8 mouse cellular contexts compared by ENCODE assay signal in the genomic region with DNA sequence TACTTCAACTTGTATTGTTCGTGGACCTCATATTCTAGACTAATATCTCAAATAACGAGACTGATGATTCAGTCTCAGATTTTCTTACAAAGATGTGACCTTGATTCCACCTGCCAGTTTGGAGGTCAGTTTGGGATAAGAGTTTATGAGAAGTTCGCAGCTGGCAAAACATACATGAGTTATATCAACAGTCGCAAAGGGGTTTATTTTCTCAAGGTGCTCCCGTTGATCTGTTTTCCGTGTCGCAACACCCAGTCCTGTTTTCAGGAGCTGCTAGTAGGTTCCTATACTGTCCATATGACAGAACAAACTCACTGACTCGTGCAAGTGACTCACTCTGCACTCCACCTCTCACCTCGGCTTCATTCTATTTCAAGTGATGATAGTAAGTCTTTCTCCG. TPM values are rescaled to one million over a fixed set of nuclear protein-coding genes. Genes with fewer than 3 reads are reported as not detected.
A peak's percentile ranks its signal among the peaks of the same experiment; 100 is the strongest.
DNase-seq lines count a peak whose midpoint lies in the region; ATAC-seq and TF ChIP-seq lines count a peak whose summit lies in the region.

No protein-coding gene starts in this region.

- no peaks in the 10 kb centered on the region for H3K27me3 ChIP-seq in thymus, adult 2 months (ENCODE audit: control insufficient read depth, insufficient read depth, low read length)
- H3K27me3 ChIP-seq in hindbrain, embryonic 14.5 days (ENCODE audit: control insufficient read depth, insufficient read depth, low read length) = no peaks in the 10 kb centered on the region
- H3K27me3 ChIP-seq in midbrain, embryonic 15.5 days (replicated peaks) = no peaks in the 10 kb centered on the region

- H3K9me3 ChIP-seq in hindbrain, embryonic 14.5 days (ENCODE audit: control insufficient read depth, low read length) = no peaks in the 10 kb centered on the region
- no peaks in the 10 kb centered on the region for H3K9me3 ChIP-seq in midbrain, embryonic 15.5 days

- no peak for TF ChIP-seq CTCF in thymus, adult 2 months (IDR thresholded peaks at IDR 0.05; ENCODE audit: borderline replicate concordance, control insufficient read depth, extremely low read depth, insufficient read depth, low read length, poor library complexity)

- no peak for ATAC-seq in hindbrain, embryonic 14.5 days (ENCODE audit: low FRiP score)
- no peak for ATAC-seq in midbrain, embryonic 15.5 days (replicated peaks)

- DNase-seq in adrenal gland, postnatal 36 days = peak; percentile 22 to 30
- no peak for DNase-seq in adrenal gland, postnatal 4 days (ENCODE audit: low spot score in 2 of 2)
- DNase-seq in thymus, adult 2 months = peak; percentile 10
- no peak for DNase-seq in thymus, adult 18-20 months
- DNase-seq in hindbrain, embryonic 14.5 days (ENCODE audit: low spot score) = no peak
- no peak for DNase-seq in MN1 (ENCODE audit: low spot score)
- DNase-seq in spleen, adult 12 weeks (ENCODE audit: low spot score) = no peak

- peaks cover 4% of the 10 kb centered on the region; the same call in 1 of the 2 replicates for H3K4me1 ChIP-seq in thymus, adult 2 months (replicated peaks; ENCODE audit: control insufficient read depth, insufficient read depth, low read length)
- H3K4me1 ChIP-seq in hindbrain, embryonic 14.5 days (replicated peaks; ENCODE audit: control insufficient read depth, insufficient read depth, low read length) = peaks cover 28% of the 10 kb centered on the region
- H3K4me1 ChIP-seq in midbrain, embryonic 15.5 days = peaks cover 20% of the 10 kb centered on the region

- H3K27ac ChIP-seq in thymus, adult 2 months (ENCODE audit: control insufficient read depth, insufficient read depth, low read length) = no peak overlapping the region
- peak overlapping the region; percentile 79 for H3K27ac ChIP-seq in hindbrain, embryonic 14.5 days
- peak overlapping the region; percentile 97 for H3K27ac ChIP-seq in midbrain, embryonic 15.5 days

- H3K36me3 ChIP-seq in thymus, adult 2 months (ENCODE audit: control insufficient read depth, insufficient read depth, low read length) = no peaks in the 10 kb centered on the region
- no peaks in the 10 kb centered on the region for H3K36me3 ChIP-seq in hindbrain, embryonic 14.5 days (replicated peaks; ENCODE audit: control insufficient read depth, insufficient read depth)
- no peaks in the 10 kb centered on the region for H3K36me3 ChIP-seq in midbrain, embryonic 15.5 days (replicated peaks)

- TF ChIP-seq POLR2A in thymus, adult 2 months (IDR thresholded peaks at IDR 0.05; ENCODE audit: control insufficient read depth, extremely low read depth, insufficient read depth, low read length, poor library complexity) = no peak

- H3K4me3 ChIP-seq in thymus, adult 2 months (ENCODE audit: control insufficient read depth, insufficient read depth, low read length) = peak overlapping the region; percentile 45
- H3K4me3 ChIP-seq in hindbrain, embryonic 14.5 days (replicated peaks; ENCODE audit: low read length) = peak overlapping the region; percentile 81
- H3K4me3 ChIP-seq in midbrain, embryonic 15.5 days = peak overlapping the region; percentile 88

- H3K4me2 ChIP-seq in hindbrain, embryonic 14.5 days (replicated peaks) = peak overlapping the region; percentile 70
- H3K4me2 ChIP-seq in midbrain, embryonic 15.5 days = peak overlapping the region; percentile 66

- H3K9ac ChIP-seq in hindbrain, embryonic 14.5 days = peak overlapping the region; percentile 56
- H3K9ac ChIP-seq in midbrain, embryonic 15.5 days = peak overlapping the region; percentile 44

- WGBS in thymus, adult 2 months = 30% methylated on average over 10 of the region's 10 CpGs
- 62% methylated on average over 10 of the region's 10 CpGs for WGBS in hindbrain, embryonic 14.5 days
- WGBS in midbrain, embryonic 15.5 days = 61% methylated on average over 10 of the region's 10 CpGs

RNA-seq across cellular contexts. Expression of gene Lsmem1, which starts 24.4 kb away (rescaled TPM):
- not detected for total RNA-seq in adrenal gland, postnatal 36 days (2021)
- total RNA-seq in adrenal gland, postnatal 4 days (2021) = 1 to 10 TPM in 1 of 2 experiments, under 1 TPM in 1; 0.53 to 1.0 TPM
- 0.99 and 2.0 TPM in 2 replicates for polyA plus RNA-seq in thymus, adult 2 months (2012; rRNA removed)
- polyA plus RNA-seq in hindbrain, embryonic 14.5 days (2014; fragmentation: Nextera tagmentation; extraction: Ambion mirVana) = 0.10 TPM in 1 of 2 replicates, not detected in the other
- polyA plus RNA-seq in midbrain, embryonic 15.5 days (2015; fragmentation: Nextera tagmentation; extraction: Ambion mirVana) = not detected in 2 replicates

RNA-seq across cellular contexts. Expression of gene Ifrd1, which starts 24.6 kb away (rescaled TPM):
- total RNA-seq in adrenal gland, postnatal 36 days (2021) = 100 to 1,000 TPM; 150 to 205 TPM
- 100 to 1,000 TPM; 169 to 176 TPM for total RNA-seq in adrenal gland, postnatal 4 days (2021)
- 23.4 and 27.9 TPM in 2 replicates for polyA plus RNA-seq in thymus, adult 2 months (2012; rRNA removed)
- 178 and 205 TPM in 2 replicates for polyA plus RNA-seq in hindbrain, embryonic 14.5 days (2014; fragmentation: Nextera tagmentation; extraction: Ambion mirVana)
- polyA plus RNA-seq in midbrain, embryonic 15.5 days (2015; fragmentation: Nextera tagmentation; extraction: Ambion mirVana) = 152 and 160 TPM in 2 replicates

Comparison
In these comparisons a context has a peak if more than half of its experiments do, and no peak if none do; other contexts are left out.
1. DNase-seq: peak in adrenal gland, postnatal 36 days (2 of 2) and thymus, adult 2 months (single experiment); none in adrenal gland, postnatal 4 days (0 of 2), thymus, adult 18-20 months (0 of 2), hindbrain, embryonic 14.5 days (single experiment), MN1 (single experiment) and spleen, adult 12 weeks (single experiment).
2. Peak in every context shown above with its lines, with median percentiles within 50 percentile points of each other: H3K4me3 ChIP-seq.